Mouse (Mus musculus) layer of hippocampus, adult 2 months (tissue): Measurements from ENCODE around the gene Mgat5. TPM values are rescaled to one million over a fixed set of nuclear protein-coding genes. Genes with fewer than 3 reads are reported as not detected.

Source experiments
- DNase-seq, 2 experiments: peaks; one replicate each; pipeline ENCODE4 v3.0.0; 2022; ENCODE audit warnings: low spot score in 2 of 2
- H3K27ac ChIP-seq: fragments of 200-600 bp; 2 replicates; pipeline ENCODE4 v1.8.1; 2022
- H3K4me3 ChIP-seq: fragments of 200-600 bp; 2 replicates; pipeline ENCODE4 v1.8.1; 2022; ENCODE audit warnings: mild to moderate bottlenecking
- CTCF ChIP-seq: fragments of 200-600 bp; conservative IDR thresholded peaks from 2 replicates; pipeline ENCODE4 v1.8.1; 2022; ENCODE audit warnings: antibody characterized with exemption, mild to moderate bottlenecking, moderate library complexity
- total RNA-seq, 2 experiments: library from RNA; stranded (reverse); gene quantifications; 2 replicates each; pipeline ENCODE4 v1.2.3; 2021

Mgat5 gene
- total RNA-seq, 2 experiments from 2014 or later: 51.0 to 52.4 TPM

GRCm38 (mm10) chr1:127305582-127305981, 100.8 kb downstream of the Mgat5 start:
- TF ChIP-seq CTCF: no peak
- no peak for DNase-seq
- Histone ChIP-seq H3K4me3 (no peak overlapping the region), H3K27ac (no peak overlapping the region)

DNA sequence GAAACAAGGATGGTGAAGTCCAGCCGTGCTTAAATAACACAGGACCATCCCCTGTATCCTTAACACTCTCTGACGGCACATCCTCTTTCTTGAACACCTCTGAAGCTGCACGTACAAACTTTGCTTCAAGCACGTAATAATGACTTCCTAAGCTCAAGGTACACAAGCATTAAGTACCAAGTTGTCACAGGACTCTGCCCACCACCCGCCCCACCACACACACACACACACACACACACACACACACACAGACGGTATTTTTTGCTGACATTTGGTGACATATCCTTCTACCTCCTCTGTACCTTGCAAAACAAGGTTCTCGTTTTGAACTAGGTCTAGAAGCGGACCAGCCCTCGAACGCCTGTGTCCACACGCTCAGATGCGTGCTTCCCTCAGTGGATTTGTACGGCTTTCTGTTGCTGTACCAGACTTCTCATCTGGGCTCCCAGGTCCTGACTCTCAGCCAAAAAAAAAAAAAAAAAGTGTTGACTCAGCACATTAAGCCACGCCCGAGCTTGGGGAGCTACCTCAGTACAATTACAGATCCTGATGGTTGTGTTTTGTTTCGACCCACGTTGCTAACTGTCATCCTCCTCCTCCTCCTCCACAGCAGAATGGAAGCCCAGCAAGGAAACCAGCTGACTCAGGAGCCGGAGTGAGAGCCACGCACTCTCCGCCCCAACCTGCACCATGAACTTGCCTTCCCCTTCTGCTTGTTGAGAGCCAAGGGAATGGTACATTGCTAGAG, 101.4 kb downstream of the Mgat5 start:
- DNase-seq: no peak

GRCm38 (mm10) chr1:127307361-127307760, 102.5 kb downstream of the Mgat5 start:
- TF ChIP-seq CTCF: no peak
- Histone ChIP-seq H3K4me3 (no peak overlapping the region), H3K27ac (no peak overlapping the region)
- no peak for DNase-seq

More for the DNA sequence above, 101.4 kb downstream of the Mgat5 start:
- Histone ChIP-seq H3K27ac (no peak overlapping the region), H3K4me3 (no peak overlapping the region)
- TF ChIP-seq CTCF: no peak

DNA sequence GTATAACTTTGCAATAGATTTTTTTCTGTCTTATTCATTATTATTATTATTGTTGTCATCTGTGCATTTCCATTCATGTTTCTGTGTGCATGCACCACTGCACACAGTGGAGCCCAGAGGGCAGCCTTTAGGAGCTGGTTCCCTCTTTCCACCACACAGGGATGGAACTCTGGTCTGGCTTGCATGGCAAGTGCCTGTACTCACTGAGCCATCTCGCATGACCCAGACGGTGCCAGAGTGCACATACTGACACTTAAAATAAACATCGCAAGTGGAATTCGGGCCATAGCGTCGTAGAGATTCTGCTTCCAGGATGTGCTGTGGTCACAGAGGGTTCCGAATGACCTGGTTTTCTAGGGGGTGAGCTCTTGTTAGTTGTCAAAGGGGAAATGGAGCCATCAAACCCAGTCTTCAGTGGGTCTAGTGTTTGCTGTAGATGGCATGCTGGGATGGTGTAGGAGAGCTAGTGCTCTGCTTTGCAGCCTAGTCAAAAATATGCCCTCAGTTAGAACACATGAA, 103.5 kb downstream of the Mgat5 start:
- no peak overlapping the region for H3K4me3 ChIP-seq
- no peak overlapping the region for H3K27ac ChIP-seq
- TF ChIP-seq CTCF: no peak
- no peak for DNase-seq

DNA sequence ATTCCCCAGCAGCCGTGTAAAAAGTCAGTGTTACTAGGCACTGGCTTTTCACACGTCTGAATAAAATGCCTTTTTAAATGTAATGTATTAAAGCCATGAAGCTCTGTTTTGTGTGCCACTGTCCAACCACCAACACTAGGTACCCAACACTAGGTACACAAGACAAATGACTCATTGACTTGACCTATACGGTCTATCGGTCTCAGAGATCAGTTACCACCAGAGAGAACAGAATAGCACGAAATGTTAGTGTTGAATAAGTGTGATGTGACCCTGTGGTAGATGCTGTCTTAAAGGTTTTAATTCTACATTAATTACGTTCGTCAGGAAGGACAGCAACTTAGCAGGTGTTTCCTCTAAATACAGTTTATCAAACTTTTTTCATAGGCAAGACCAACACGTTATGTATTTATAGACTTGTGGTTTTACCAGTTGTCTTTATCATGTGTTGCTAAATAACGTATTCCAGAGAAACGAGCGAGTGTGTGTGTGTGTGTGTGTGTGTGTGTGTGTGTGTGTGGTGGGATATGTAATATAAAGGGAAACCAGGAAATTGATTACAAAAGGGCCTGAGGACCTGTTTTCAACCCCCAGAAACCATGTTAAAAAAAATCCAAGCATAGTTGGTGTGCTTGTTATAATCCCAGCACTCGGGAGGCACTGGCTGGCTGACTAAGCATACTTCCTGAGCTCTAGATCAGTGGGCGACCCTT, 104.3 kb downstream of the Mgat5 start:
- DNase-seq: no peak
- Histone ChIP-seq H3K4me3 (no peak overlapping the region), H3K27ac (no peak overlapping the region)
- TF ChIP-seq CTCF: no peak

- no peak for DNase-seq
- no peak overlapping the region for H3K4me3 ChIP-seq
- H3K27ac ChIP-seq: no peak overlapping the region
- no peak for TF ChIP-seq CTCF
These were observed 105.2 kb downstream of the Mgat5 start for GRCm38 (mm10) chr1:127310011-127310410.

GRCm38 (mm10) chr1:127310703-127311102, 105.9 kb downstream of the Mgat5 start:
- no peak for TF ChIP-seq CTCF
- no peak overlapping the region for H3K4me3 ChIP-seq
- no peak overlapping the region for H3K27ac ChIP-seq
- DNase-seq: no peak

- no peak for TF ChIP-seq CTCF
- no peak for DNase-seq
- no peak overlapping the region for H3K27ac ChIP-seq
- H3K4me3 ChIP-seq: no peak overlapping the region
These were observed 109.0 kb downstream of the Mgat5 start for GRCm38 (mm10) chr1:127313652-127314350.

DNA sequence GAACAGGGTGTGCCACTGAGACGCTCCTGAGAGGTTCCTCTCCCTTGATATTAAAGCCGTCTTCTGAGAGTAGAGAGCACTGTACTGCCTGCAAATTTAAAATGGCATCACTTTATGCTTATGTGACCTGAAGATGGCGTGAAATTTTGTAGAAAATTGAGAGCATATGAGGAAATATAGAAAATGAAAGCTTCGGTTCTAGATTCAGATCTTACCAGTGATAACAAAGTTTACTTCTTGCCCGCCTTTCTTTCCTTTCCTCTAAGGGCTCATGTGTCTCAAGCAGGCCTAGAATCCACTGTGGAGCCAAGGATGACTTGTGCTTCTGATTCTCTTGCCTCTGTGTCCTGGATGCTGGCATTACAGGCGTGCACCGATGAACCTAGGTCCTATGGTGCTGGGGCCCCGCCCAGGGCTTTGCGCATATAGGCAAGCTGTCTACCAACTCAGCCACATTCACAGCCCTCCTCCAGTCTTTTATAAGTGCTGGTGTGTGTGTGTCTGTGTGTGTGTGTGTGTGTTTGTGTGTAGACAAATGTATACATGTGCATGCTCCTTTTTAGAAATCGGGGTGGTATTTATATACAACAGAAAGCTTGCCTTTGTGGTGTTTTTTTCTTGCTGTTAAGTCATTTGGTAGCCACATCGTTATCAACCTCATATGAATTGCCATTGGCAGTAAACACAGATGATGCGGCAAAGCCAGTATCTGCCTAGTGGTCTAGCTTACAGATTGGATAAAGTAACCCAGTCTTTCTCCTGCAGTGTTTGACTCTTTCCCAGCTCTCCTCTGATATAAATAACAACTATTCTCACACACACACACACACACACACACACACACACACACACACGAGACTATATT, 111.2 kb downstream of the Mgat5 start:
- H3K27ac ChIP-seq: no peak overlapping the region
- DNase-seq: no peak
- TF ChIP-seq CTCF: no peak
- no peak overlapping the region for H3K4me3 ChIP-seq

- Histone ChIP-seq H3K27ac (no peak overlapping the region), H3K4me3 (no peak overlapping the region)
- no peak for DNase-seq
- no peak for TF ChIP-seq CTCF
These were observed 111.8 kb downstream of the Mgat5 start for GRCm38 (mm10) chr1:127316651-127317050.

GRCm38 (mm10) chr1:127317541-127317940, 112.7 kb downstream of the Mgat5 start:
- TF ChIP-seq CTCF: no peak
- DNase-seq: no peak
- Histone ChIP-seq H3K4me3 (no peak overlapping the region), H3K27ac (no peak overlapping the region)

DNA sequence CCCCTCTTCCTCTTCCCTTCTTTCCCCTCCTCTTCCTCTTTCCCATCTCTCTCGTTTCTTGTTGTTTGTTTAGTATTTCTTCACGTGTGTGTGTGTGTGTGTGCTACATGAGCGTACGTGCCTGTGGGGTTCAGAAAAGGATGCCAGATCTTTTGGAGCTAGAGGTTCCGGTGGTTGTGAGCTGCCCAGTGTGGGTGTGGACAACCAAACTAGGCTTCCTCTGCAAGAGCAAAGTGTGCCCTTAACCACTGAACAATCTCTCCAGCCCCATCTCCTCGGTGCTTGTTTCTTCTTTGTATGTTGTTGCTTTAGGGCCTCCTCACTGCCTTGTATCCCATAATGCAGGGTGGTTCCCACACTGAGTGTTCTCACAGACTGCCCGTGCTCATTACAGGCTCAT, 113.7 kb downstream of the Mgat5 start:
- H3K27ac ChIP-seq: no peak overlapping the region
- TF ChIP-seq CTCF: no peak
- H3K4me3 ChIP-seq: no peak overlapping the region
- DNase-seq: no peak
